Mouse (Mus musculus): ENCODE results near the gene Olfr1271. TPM values are rescaled to one million over a fixed set of nuclear protein-coding genes. Genes with fewer than 3 reads are reported as not detected.
"Not testable (repeated sequence)": the region's sequence is repeated elsewhere in the genome, so short reads cannot be mapped to it uniquely, and the experiment has no call there.

Gene Olfr1271
- polyA plus RNA-seq (2014; fragmentation: Nextera tagmentation; extraction: Ambion mirVana), result not detected in 2 replicates

DNA sequence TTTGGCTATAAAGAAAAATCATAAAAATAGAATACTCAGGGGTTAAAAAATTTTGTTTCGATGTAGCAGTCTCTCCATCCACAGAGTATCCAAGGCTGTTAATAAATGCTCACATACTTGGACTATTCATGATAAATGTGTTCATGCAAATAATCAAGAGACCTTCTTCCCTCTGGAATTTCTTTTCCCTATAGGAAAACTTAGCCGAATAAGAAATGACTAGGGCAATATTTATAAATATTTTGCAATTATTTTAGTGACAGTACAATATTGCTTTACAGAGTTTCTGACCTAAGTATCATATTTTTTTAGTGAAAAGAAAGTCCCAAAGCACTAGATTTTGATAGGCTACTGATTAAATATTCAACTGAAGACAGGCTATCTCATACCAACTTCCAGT, at the start of gene Olfr1271:
Gene Olfr1271, minus strand, starts transcription at position 101 of the 400 bp plus-strand sequence.
- Histone ChIP-seq H3K4me1 (ENCODE audit: control insufficient read depth in 2 of 2, insufficient read depth in 2 of 2, low read length in 2 of 2) (no peaks in the 10 kb centered on the region), H3K36me3 (ENCODE audit: control insufficient read depth, insufficient read depth, low read length) (no peaks in the 10 kb centered on the region), H3K27ac (replicated peaks in 1 of 2; ENCODE audit: control insufficient read depth in 1 of 2, insufficient read depth in 1 of 2, low read depth in 2 of 2, low read length in 2 of 2) (no peak within 1 kb of the TSS), H3K9ac (ENCODE audit: low read length) (no peak within 1 kb of the TSS), H3K4me2 (ENCODE audit: low read length) (no peak within 1 kb of the TSS), H3K9me3 (ENCODE audit: control insufficient read depth, low read length) (no peaks in the 10 kb centered on the region), H3K27me3 (ENCODE audit: control insufficient read depth, insufficient read depth, low read length) (no peaks in the 10 kb centered on the region), H3K4me3 (ENCODE audit: control insufficient read depth in 1 of 2, insufficient read depth in 1 of 2, low read depth in 1 of 2, low read length in 2 of 2) (no peak within 1 kb of the TSS)
- WGBS, result 75% methylated on average over 2 of the region's 2 CpGs
- ATAC-seq (ENCODE audit: insufficient number of reproducible peaks, insufficient read depth, low FRiP score, low read depth), result no peak

DNA sequence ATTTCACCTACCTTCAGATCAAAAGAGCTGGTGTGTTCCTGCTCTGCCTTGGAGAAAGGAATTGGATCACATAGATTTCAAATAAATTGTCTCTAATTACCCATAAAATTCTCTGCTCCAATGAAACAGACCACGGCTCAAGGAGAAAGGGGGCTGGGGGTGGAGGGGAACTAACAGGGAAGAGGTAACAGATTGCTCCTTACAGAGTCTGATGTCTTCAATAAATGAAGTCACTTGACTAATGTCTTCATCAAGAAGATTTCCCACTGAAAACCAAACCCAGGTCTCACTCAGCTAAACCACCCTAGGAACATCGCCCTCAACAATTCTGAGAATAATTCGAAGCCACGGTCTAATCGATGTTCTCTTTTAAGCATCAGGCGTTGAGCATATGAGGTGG, 21.9 kb upstream of the Olfr1271 start, which contains the start of gene Olfr1272:
Gene Olfr1272, minus strand, starts transcription at position 101 of the 400 bp plus-strand sequence.
- no peaks in the 10 kb centered on the region for H3K9me3 ChIP-seq (ENCODE audit: control insufficient read depth, low read length)
- no peak within 1 kb of the TSS for H3K4me3 ChIP-seq (ENCODE audit: control insufficient read depth in 1 of 2, insufficient read depth in 1 of 2, low read depth in 1 of 2, low read length in 2 of 2)
- 87% methylated on average over 6 of the region's 6 CpGs for WGBS
- no peaks in the 10 kb centered on the region for H3K4me1 ChIP-seq (ENCODE audit: control insufficient read depth in 2 of 2, insufficient read depth in 2 of 2, low read length in 2 of 2)
- no peak within 1 kb of the TSS for H3K27ac ChIP-seq (replicated peaks in 1 of 2; ENCODE audit: control insufficient read depth in 1 of 2, insufficient read depth in 1 of 2, low read depth in 2 of 2, low read length in 2 of 2)
- H3K36me3 ChIP-seq (ENCODE audit: control insufficient read depth, insufficient read depth, low read length), result no peaks in the 10 kb centered on the region
- no peak within 1 kb of the TSS for H3K4me2 ChIP-seq (ENCODE audit: low read length)
- no peak within 1 kb of the TSS for H3K9ac ChIP-seq (ENCODE audit: low read length)
- no peaks in the 10 kb centered on the region for H3K27me3 ChIP-seq (ENCODE audit: control insufficient read depth, insufficient read depth, low read length)
- no peak for ATAC-seq (ENCODE audit: insufficient number of reproducible peaks, insufficient read depth, low FRiP score, low read depth)

DNA sequence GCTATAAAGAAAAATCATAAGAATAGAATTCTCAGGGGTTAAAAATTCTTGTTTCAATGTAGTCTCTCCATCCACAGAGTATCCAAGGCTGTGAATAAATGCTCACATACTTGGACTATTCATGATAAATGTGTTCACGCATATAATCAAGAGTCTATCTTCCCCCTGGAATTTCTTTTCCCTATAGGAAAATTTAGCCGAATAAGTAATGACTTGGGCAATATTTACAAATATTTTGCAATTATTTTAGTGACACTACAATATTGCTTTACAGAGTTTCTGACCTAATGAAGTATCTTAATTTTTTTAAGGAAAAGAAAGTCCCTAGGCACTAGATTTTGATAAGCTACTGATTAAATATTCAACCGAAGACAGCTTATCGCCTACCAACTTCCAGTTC, 13.3 kb downstream of the Olfr1271 start, which contains the start of gene Olfr142:
Gene Olfr142, minus strand, starts transcription at position 101 of the 400 bp plus-strand sequence.
- Histone ChIP-seq H3K4me2 (ENCODE audit: low read length) (no peak within 1 kb of the TSS), H3K9ac (ENCODE audit: low read length) (no peak within 1 kb of the TSS), H3K27me3 (ENCODE audit: control insufficient read depth, insufficient read depth, low read length) (no peaks in the 10 kb centered on the region), H3K9me3 (ENCODE audit: control insufficient read depth, low read length) (no peaks in the 10 kb centered on the region), H3K36me3 (ENCODE audit: control insufficient read depth, insufficient read depth, low read length) (no peaks in the 10 kb centered on the region), H3K4me1 (ENCODE audit: control insufficient read depth in 2 of 2, insufficient read depth in 2 of 2, low read length in 2 of 2) (no peaks in the 10 kb centered on the region), H3K4me3 (ENCODE audit: control insufficient read depth in 1 of 2, insufficient read depth in 1 of 2, low read depth in 1 of 2, low read length in 2 of 2) (no peak within 1 kb of the TSS), H3K27ac (replicated peaks in 1 of 2; ENCODE audit: control insufficient read depth in 1 of 2, insufficient read depth in 1 of 2, low read depth in 2 of 2, low read length in 2 of 2) (no peak within 1 kb of the TSS)
- no peak for ATAC-seq (ENCODE audit: insufficient number of reproducible peaks, insufficient read depth, low FRiP score, low read depth)
- WGBS, result 84% methylated on average over 4 of the region's 4 CpGs

DNA sequence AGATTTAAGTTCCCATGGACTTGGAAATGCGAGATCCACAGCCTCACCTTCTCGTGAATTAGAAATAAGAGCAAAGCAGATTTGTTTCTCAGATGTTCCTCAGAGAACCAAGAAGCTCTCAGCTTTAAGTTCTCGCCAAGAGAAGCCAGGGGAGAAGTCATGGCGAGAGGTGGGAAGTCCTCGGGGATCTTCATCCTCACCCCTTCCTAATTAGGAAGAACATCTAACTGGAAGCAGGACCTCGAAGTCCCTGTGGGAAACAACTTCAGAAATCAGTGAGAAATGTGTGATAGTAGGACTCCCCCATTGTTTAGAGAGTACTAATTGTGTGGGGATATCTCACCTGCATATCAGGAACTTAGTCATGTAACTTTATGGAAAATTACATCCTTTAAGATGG, 46.4 kb downstream of the Olfr1271 start, which contains the start of gene Olfr1506:
Gene Olfr1506, minus strand, starts transcription at position 101 of the 400 bp plus-strand sequence.
- ATAC-seq (ENCODE audit: insufficient number of reproducible peaks, insufficient read depth, low FRiP score, low read depth); H3K4me3 ChIP-seq (ENCODE audit: control insufficient read depth in 1 of 2, insufficient read depth in 1 of 2, low read depth in 1 of 2, low read length in 2 of 2); H3K27me3 ChIP-seq (ENCODE audit: control insufficient read depth, insufficient read depth, low read length); H3K27ac ChIP-seq (replicated peaks in 1 of 2; ENCODE audit: control insufficient read depth in 1 of 2, insufficient read depth in 1 of 2, low read depth in 2 of 2, low read length in 2 of 2); H3K9me3 ChIP-seq (ENCODE audit: control insufficient read depth, low read length); H3K4me2 ChIP-seq (ENCODE audit: low read length); H3K9ac ChIP-seq (ENCODE audit: low read length); H3K36me3 ChIP-seq (ENCODE audit: control insufficient read depth, insufficient read depth, low read length); H3K4me1 ChIP-seq (ENCODE audit: control insufficient read depth in 2 of 2, insufficient read depth in 2 of 2, low read length in 2 of 2): not testable (repeated sequence)
- no CpG with 5 or more reads among the region's 6 CpGs for WGBS

Other genes starting within 250 kb of the Olfr1271 start
- not detected in 2 replicates for gene Olfr1264, start 245.5 kb downstream of the Olfr1271 start, polyA plus RNA-seq (2014; fragmentation: Nextera tagmentation; extraction: Ambion mirVana)
- not detected in 2 replicates for gene Olfr1265, start 235.7 kb downstream of the Olfr1271 start, polyA plus RNA-seq (2014; fragmentation: Nextera tagmentation; extraction: Ambion mirVana)
- gene Olfr140, start 207.4 kb downstream of the Olfr1271 start, polyA plus RNA-seq (2014; fragmentation: Nextera tagmentation; extraction: Ambion mirVana), result not detected in 2 replicates
- gene Olfr1269, start 149.6 kb downstream of the Olfr1271 start, polyA plus RNA-seq (2014; fragmentation: Nextera tagmentation; extraction: Ambion mirVana), result not detected in 2 replicates
- gene Olfr32, start 128.7 kb downstream of the Olfr1271 start, polyA plus RNA-seq (2014; fragmentation: Nextera tagmentation; extraction: Ambion mirVana), result not detected in 2 replicates
- gene Olfr1270, start 117.9 kb downstream of the Olfr1271 start, polyA plus RNA-seq (2014; fragmentation: Nextera tagmentation; extraction: Ambion mirVana), result not detected in 2 replicates
- not detected in 2 replicates for gene Olfr1506, start 46.5 kb downstream of the Olfr1271 start, polyA plus RNA-seq (2014; fragmentation: Nextera tagmentation; extraction: Ambion mirVana)
- not detected in 2 replicates for gene Olfr142, start 13.4 kb downstream of the Olfr1271 start, polyA plus RNA-seq (2014; fragmentation: Nextera tagmentation; extraction: Ambion mirVana)
- not detected in 2 replicates for gene Olfr1272, start 21.8 kb upstream of the Olfr1271 start, polyA plus RNA-seq (2014; fragmentation: Nextera tagmentation; extraction: Ambion mirVana)
- not detected in 2 replicates for gene Gm13769, start 51.2 kb upstream of the Olfr1271 start, polyA plus RNA-seq (2014; fragmentation: Nextera tagmentation; extraction: Ambion mirVana)
- gene Olfr1274-ps, start 127.7 kb upstream of the Olfr1271 start, polyA plus RNA-seq (2014; fragmentation: Nextera tagmentation; extraction: Ambion mirVana), result not detected in 2 replicates